Mouse (Mus musculus) limb, embryonic 11.5 days (tissue): ENCODE results near the gene Lsamp. TPM values are rescaled to one million over a fixed set of nuclear protein-coding genes. Genes with fewer than 3 reads are reported as not detected.
A peak's percentile ranks its signal among the peaks of the same experiment; 100 is the strongest.

Experiments used
- ATAC-seq: fragments of 200-750 bp; cut with Nextera tagmentation; 2 replicates; pipeline ENCODE4 v1.8.0; 2017; ENCODE audit warnings: low read depth; ENCODE audit not compliant: insufficient number of reproducible peaks, low FRiP score, low TSS enrichment
- DNase-seq: peaks from one replicate; pipeline ENCODE4 v3.0.0-alpha.2; 2015; ENCODE audit warnings: low spot score
- H3K27ac ChIP-seq: fragments of 300-500 bp; sonication (generic); replicated peaks from 2 replicates; pipeline ENCODE4 v1.5.1; 2014; ENCODE audit warnings: low read depth, mild to moderate bottlenecking, low read length
- H3K27me3 ChIP-seq: fragments of 300-500 bp; sonication (generic); 2 replicates; pipeline ENCODE4 v1.6.1; 2014; ENCODE audit warnings: mild to moderate bottlenecking, low read length, mixed read lengths; ENCODE audit not compliant: control insufficient read depth, insufficient read depth
- H3K36me3 ChIP-seq: fragments of 300-500 bp; sonication (generic); 2 replicates; pipeline ENCODE4 v1.6.1; 2014; ENCODE audit warnings: mild to moderate bottlenecking, low read length, moderate library complexity, mixed read lengths; ENCODE audit not compliant: control insufficient read depth, insufficient read depth
- H3K4me1 ChIP-seq: fragments of 300-500 bp; sonication (generic); 2 replicates; pipeline ENCODE4 v1.6.1; 2014; ENCODE audit warnings: low read length, mixed read lengths; ENCODE audit not compliant: control insufficient read depth, insufficient read depth
- H3K4me2 ChIP-seq: fragments of 300-500 bp; sonication (generic); 2 replicates; pipeline ENCODE4 v1.6.1; 2014; ENCODE audit warnings: low read depth, mild to moderate bottlenecking, moderate library complexity; ENCODE audit not compliant: severe bottlenecking
- H3K4me3 ChIP-seq: fragments of 300-500 bp; sonication (generic); 2 replicates; pipeline ENCODE4 v1.5.1; 2014; ENCODE audit warnings: low read depth, low read length
- H3K9ac ChIP-seq: fragments of 300-500 bp; sonication (generic); 2 replicates; pipeline ENCODE4 v1.6.1; 2014; ENCODE audit warnings: mild to moderate bottlenecking, low read length
- H3K9me3 ChIP-seq: fragments of 300-500 bp; sonication (generic); 2 replicates; pipeline ENCODE4 v1.6.1; 2016; ENCODE audit warnings: low read length; ENCODE audit not compliant: control insufficient read depth
- WGBS: fragments of 180-500 bp; shearing (Covaris S2); extraction: QIAGEN DNeasy Blood & Tissue Kit; methylation state at CpG from one replicate; pipeline ENCODE4 v1.1.7; 2014; 5-methylcytosine and 5-hydroxymethylcytosine counted together
- polyA plus RNA-seq: library from polyadenylated mRNA; unstranded; fragments of >200 nt; fragmentation: Nextera tagmentation; extraction: Ambion mirVana; gene quantifications from 2 replicates; pipeline ENCODE4 v1.2.1, GENCODE M21; 2014

Gene Lsamp
- polyA plus RNA-seq = 3.1 and 3.9 TPM in 2 replicates

DNA sequence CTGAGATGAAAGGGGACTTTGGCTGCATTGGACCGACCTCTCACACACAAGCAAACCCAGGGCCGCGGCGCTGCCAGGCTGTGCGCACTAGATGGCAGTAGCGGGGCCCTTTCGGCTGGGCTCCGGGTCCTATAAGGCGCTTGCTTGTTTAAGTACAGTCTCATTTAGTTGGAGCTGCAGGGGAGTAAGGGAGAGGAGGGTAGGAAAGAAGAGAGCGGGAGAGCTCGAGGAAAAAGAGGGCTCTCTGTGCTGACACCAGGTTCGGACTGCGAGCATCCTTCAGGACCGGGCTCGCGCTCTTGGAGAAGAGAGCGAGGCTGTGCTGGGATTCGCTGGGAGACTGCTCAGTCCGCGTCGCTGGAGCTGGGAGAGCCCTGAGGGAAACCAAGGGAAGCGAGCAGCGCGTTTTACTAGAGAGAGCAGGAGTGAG is at the start of gene Lsamp:
TSS of gene Lsamp (plus strand) at position 157 of the 430 bp plus-strand sequence.
- H3K4me3 ChIP-seq = peak within 1 kb of the TSS; percentile 44
- H3K9ac ChIP-seq = peak within 1 kb of the TSS; percentile 40; the same call in 1 of the 2 replicates
- H3K27me3 ChIP-seq = no peaks in the 10 kb centered on the region
- H3K36me3 ChIP-seq = no peaks in the 10 kb centered on the region; the same call in 1 of the 2 replicates
- ATAC-seq = peak; percentile 94
- no peaks in the 10 kb centered on the region for H3K4me1 ChIP-seq
- WGBS = 2% methylated on average over 24 of the region's 24 CpGs
- peak within 1 kb of the TSS; percentile 94 for H3K4me2 ChIP-seq
- no peak within 1 kb of the TSS for H3K27ac ChIP-seq
- DNase-seq = peak; percentile 89
- no peaks in the 10 kb centered on the region for H3K9me3 ChIP-seq

DNA sequence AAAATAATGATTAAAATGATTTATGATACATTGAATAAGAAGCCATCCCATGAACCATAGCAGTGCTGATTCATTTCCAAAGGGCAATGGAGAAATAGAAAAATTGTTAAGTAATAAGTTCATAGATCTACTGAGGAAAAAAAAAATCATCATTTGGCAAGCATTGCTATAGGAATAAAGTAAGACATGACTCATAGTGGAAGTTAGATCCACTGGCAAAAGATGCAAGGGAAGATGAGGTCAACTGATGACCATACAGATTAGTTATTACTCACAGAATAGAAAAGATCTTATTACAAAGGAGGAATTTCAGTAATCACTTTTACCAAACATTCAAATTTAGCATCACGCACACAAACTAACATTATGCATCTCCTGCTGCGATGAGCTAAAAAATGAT is 26.5 kb upstream of the Lsamp start:
- Histone ChIP-seq H3K27me3 (no peaks in the 10 kb centered on the region), H3K9me3 (no peaks in the 10 kb centered on the region), H3K4me2 (no peak overlapping the region), H3K27ac (no peak overlapping the region), H3K36me3 (no peaks in the 10 kb centered on the region), H3K4me3 (no peak overlapping the region), H3K9ac (no peak overlapping the region), H3K4me1 (no peaks in the 10 kb centered on the region)
- DNase-seq (no peak), ATAC-seq (no peak)
- 97% methylated on average over 2 of the region's 2 CpGs for WGBS

DNA sequence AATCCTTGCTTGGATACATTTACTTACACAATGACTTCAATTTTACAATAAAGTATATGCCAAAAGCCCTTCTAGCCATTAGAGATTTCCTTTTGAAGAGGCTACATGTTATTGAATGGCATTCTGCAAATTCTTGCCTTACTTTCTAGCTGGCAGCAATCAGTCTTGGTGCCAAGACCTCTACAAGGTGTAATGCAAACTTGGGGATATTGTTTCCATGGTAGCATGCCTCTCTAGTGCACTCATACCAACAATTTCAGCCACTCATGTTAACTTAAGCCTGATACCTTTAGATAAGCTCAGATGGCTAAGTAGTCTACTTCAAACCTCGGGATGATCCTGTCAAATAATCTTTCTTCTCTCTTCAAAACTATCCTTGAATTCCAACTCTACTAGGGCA is 11.4 kb upstream of the Lsamp start:
- DNase-seq (no peak), ATAC-seq (no peak)
- Histone ChIP-seq H3K27ac (no peak overlapping the region), H3K36me3 (no peaks in the 10 kb centered on the region), H3K4me2 (no peak overlapping the region), H3K9ac (no peak overlapping the region), H3K4me1 (no peaks in the 10 kb centered on the region), H3K9me3 (no peaks in the 10 kb centered on the region), H3K4me3 (no peak overlapping the region), H3K27me3 (no peaks in the 10 kb centered on the region)
- WGBS = 75% methylated on average over 1 of the region's 1 CpGs

DNA sequence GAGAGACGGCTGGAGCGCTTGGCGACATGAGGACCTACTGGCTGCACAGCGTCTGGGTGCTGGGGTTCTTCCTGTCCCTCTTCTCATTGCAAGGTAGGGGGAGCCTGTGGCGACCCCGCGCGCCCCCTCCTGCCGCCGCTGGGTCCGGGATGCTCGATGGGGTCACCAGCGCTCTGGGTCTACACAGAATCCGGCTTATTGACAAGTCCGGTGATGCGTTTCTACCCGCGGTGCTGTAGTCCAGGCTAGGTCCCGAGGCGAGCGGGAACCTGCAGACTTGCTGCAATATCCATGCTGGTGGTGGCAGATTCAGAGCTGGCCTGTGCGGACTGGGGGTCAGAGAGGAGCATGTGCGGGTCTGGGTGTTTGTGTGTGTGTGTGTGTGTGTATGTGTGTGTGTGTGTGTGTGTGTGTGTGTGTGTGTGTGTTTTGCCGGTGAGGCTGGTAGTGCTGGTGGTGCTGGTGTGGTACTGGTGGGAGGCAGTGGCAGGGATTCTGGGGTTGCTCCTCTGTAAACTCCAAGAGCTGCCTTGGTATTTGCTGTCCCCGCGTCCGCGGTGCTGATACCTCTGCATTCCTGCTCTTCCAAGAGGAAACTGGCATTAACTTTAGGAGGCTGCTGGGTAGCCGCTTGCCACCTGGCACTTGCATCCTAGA is 602 bp downstream of the Lsamp start:
- WGBS = under 1% methylated on average over 28 of the region's 29 CpGs
- H3K9me3 ChIP-seq = no peaks in the 10 kb centered on the region
- H3K27me3 ChIP-seq = no peaks in the 10 kb centered on the region
- ATAC-seq (peak; percentile 46), DNase-seq (peak; percentile 68)
- H3K36me3 ChIP-seq = no peaks in the 10 kb centered on the region; the same call in 1 of the 2 replicates
- H3K9ac ChIP-seq = peak overlapping the region; percentile 40; the same call in 1 of the 2 replicates
- peak overlapping the region; percentile 94 for H3K4me2 ChIP-seq
- no peaks in the 10 kb centered on the region for H3K4me1 ChIP-seq
- no peak overlapping the region for H3K27ac ChIP-seq
- peak overlapping the region; percentile 44 for H3K4me3 ChIP-seq

DNA sequence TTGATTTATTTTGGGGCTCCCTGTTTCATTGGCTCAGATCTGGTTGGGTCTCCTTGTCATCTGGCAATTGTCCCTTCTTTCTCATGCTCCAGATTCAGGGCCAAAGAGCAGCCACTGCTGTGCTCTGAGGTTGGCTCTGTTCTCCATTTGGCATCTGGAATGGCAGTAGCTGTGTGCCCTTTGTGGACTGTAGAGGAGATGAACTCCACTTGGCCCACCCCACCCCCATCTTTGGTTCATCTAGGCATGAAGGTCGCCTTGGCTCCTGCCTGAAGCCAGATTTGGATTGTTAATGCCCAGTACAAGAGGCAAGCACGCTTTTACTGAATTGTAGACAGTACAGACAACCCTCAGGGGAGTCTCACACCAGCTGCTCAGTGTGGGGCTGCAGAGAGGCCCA is 4.3 kb downstream of the Lsamp start:
- WGBS = 53% methylated on average over 2 of the region's 2 CpGs
- no peak for ATAC-seq

DNA sequence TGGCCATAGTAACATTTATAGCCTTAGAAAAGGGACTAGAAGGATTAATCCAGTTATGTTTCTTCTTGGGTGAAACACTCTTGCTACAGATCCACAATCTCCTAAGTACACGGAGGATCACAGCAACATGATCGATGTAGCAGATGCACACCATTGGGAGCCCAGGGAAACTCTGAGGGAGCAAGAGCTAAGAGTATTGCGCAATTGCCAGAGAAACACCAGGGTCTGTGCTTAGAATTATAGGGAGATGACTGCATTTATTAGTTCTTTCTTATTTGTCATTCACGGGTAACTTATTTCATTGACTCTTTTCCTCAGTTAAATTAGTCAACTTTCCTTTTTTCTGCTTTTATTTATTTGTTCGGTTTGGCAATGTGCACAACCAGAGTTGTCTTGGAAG is 10.7 kb downstream of the Lsamp start:
- no peak overlapping the region for H3K4me3 ChIP-seq
- no peaks in the 10 kb centered on the region for H3K9me3 ChIP-seq
- ATAC-seq = no peak
- H3K4me1 ChIP-seq = no peaks in the 10 kb centered on the region
- no peak for DNase-seq
- 90% methylated on average over 5 of the region's 5 CpGs for WGBS
- H3K27me3 ChIP-seq = no peaks in the 10 kb centered on the region
- no peak overlapping the region for H3K4me2 ChIP-seq
- H3K27ac ChIP-seq = no peak overlapping the region
- no peaks in the 10 kb centered on the region for H3K36me3 ChIP-seq
- H3K9ac ChIP-seq = no peak overlapping the region

More for the DNA sequence above, 4.3 kb downstream of the Lsamp start:
- no peak overlapping the region for H3K4me2 ChIP-seq
- H3K9ac ChIP-seq = no peak overlapping the region
- no peaks in the 10 kb centered on the region; the same call in 1 of the 2 replicates for H3K36me3 ChIP-seq
- H3K4me1 ChIP-seq = no peaks in the 10 kb centered on the region
- no peaks in the 10 kb centered on the region for H3K9me3 ChIP-seq
- no peak overlapping the region for H3K27ac ChIP-seq
- H3K27me3 ChIP-seq = no peaks in the 10 kb centered on the region
- H3K4me3 ChIP-seq = no peak overlapping the region
- DNase-seq = no peak

DNA sequence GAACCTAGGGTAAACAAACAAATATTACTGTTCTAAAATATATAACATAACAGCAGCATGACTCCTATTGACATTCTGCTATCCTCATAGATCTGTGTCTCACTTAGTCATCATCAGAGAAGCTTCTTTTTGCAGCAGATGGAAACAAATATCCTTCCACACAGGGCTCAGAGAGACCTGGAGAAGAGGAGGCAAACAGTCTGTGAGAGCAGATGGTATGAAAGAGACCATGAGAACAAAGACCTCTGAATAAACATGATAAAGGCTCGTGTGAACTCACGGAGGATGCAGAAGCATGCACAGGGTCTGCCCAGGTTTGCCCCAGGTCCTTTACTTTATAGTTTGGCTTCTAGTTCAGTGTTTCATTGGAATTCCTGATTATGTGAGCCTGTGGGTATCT is 24.6 kb downstream of the Lsamp start:
- Histone ChIP-seq H3K4me3 (no peak overlapping the region), H3K4me1 (no peaks in the 10 kb centered on the region), H3K27me3 (no peaks in the 10 kb centered on the region), H3K9me3 (no peaks in the 10 kb centered on the region), H3K4me2 (no peak overlapping the region), H3K9ac (no peak overlapping the region), H3K36me3 (no peaks in the 10 kb centered on the region), H3K27ac (no peak overlapping the region)
- 83% methylated on average over 2 of the region's 2 CpGs for WGBS
- DNase-seq = no peak
- ATAC-seq = no peak

DNA sequence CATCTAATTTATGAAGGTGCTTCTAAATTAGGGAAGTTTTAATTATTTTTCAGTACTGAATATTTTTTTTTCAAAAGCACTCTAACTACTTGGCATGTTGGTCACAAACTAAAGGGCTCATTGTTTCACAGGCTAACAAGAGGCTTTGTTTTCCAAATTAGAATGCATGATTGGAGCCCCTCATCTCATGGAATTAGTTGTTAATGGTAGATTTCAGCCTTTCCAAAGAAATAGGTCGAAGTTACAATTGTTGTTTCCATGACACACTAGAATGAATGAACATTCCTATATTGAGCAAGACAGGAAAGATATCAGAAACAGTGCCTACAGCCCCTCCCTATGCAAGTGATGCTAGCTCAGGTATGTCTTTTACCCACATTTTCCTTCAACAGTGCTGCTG is 26.9 kb downstream of the Lsamp start:
- H3K9me3 ChIP-seq = no peaks in the 10 kb centered on the region
- ATAC-seq (no peak), DNase-seq (no peak)
- WGBS = 80% methylated on average over 1 of the region's 1 CpGs
- no peak overlapping the region for H3K27ac ChIP-seq
- no peaks in the 10 kb centered on the region for H3K36me3 ChIP-seq
- H3K9ac ChIP-seq = no peak overlapping the region
- no peak overlapping the region for H3K4me3 ChIP-seq
- H3K27me3 ChIP-seq = no peaks in the 10 kb centered on the region
- H3K4me2 ChIP-seq = no peak overlapping the region
- no peaks in the 10 kb centered on the region for H3K4me1 ChIP-seq

DNA sequence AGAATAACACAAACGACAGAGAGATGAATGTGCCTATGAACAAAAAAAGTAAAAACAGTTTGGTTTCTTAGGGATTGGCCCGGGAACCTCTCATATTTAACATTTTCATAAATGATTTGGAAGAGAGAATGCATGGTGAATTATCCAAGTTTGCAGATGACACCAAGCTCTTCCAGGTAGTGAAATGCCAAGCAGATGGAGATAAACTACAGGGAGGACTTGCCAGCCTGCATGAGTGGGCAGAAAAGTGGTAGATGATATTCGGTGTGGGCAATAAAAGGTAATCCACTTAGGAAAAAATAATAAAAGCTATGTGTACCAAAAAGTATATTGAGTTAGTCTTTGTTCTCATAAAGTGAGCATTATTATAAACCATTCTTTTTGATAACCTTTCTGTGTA is 38.5 kb downstream of the Lsamp start:
- ATAC-seq = no peak
- WGBS = 92% methylated on average over 3 of the region's 3 CpGs
- H3K27ac ChIP-seq = no peak overlapping the region

More for the DNA sequence above, 38.5 kb downstream of the Lsamp start:
- Histone ChIP-seq H3K9me3 (no peaks in the 10 kb centered on the region), H3K27me3 (no peaks in the 10 kb centered on the region), H3K36me3 (no peaks in the 10 kb centered on the region), H3K4me1 (no peaks in the 10 kb centered on the region), H3K4me2 (no peak overlapping the region), H3K4me3 (no peak overlapping the region), H3K9ac (no peak overlapping the region)
- no peak for DNase-seq
